Mouse (Mus musculus) large intestine, adult 2 months (tissue): ENCODE measurements around the gene Foxn1. TPM values are rescaled to one million over a fixed set of nuclear protein-coding genes. Genes with fewer than 3 reads are reported as not detected.

ENCODE experiments used
- DNase-seq: peaks from one replicate; pipeline ENCODE4 v3.0.0-alpha.2; 2012; ENCODE audit warnings: low read depth, low spot score
- WGBS: fragments of 180-500 bp; shearing (Covaris S2); methylation state at CpG from one replicate; pipeline ENCODE4 v1.1.7; 2018; 5-methylcytosine and 5-hydroxymethylcytosine counted together
- polyA plus RNA-seq: library from polyadenylated mRNA; depleted of rRNA; stranded (reverse); fragments of >200 nt; gene quantifications from 2 replicates; pipeline ENCODE4 v1.2.3, GENCODE M21; 2012

Foxn1 gene
- polyA plus RNA-seq, 1 experiment = not detected

GRCm38 (mm10) chr11:78363309-78364007 lies 22.9 kb downstream of the Foxn1 start:
- 28% methylated on average over 13 of the region's 13 CpGs for WGBS
- DNase-seq = no peak

GRCm38 (mm10) chr11:78360789-78361131 lies 25.6 kb downstream of the Foxn1 start:
- WGBS = 67% methylated on average over 2 of the region's 2 CpGs
- no peak for DNase-seq

GRCm38 (mm10) chr11:78360125-78360788 lies 26.1 kb downstream of the Foxn1 start:
- 10% methylated on average over 13 of the region's 13 CpGs for WGBS
- DNase-seq = no peak

- no peak for DNase-seq
- WGBS = 20% methylated on average over 22 of the region's 22 CpGs
Observed at GRCm38 (mm10) chr11:78358330-78359007, 27.9 kb downstream of the Foxn1 start.

- 33% methylated on average over 4 of the region's 4 CpGs for WGBS
- no peak for DNase-seq
Observed at GRCm38 (mm10) chr11:78355471-78356238, 30.7 kb downstream of the Foxn1 start.

- 88% methylated on average over 6 of the region's 6 CpGs for WGBS
Observed at GRCm38 (mm10) chr11:78354905-78355304, 31.5 kb downstream of the Foxn1 start.

GRCm38 (mm10) chr11:78353081-78353480 lies 33.3 kb downstream of the Foxn1 start:
- DNase-seq = no peak
- WGBS = 79% methylated on average over 1 of the region's 1 CpGs

More at GRCm38 (mm10) chr11:78354905-78355304, 31.5 kb downstream of the Foxn1 start:
- DNase-seq = no peak

GRCm38 (mm10) chr11:78349441-78350358 lies 36.7 kb downstream of the Foxn1 start:
- WGBS = 49% methylated on average over 4 of the region's 4 CpGs
- DNase-seq = no peak

- 75% methylated on average over 7 of the region's 7 CpGs for WGBS
- no peak for DNase-seq
Observed at GRCm38 (mm10) chr11:78348474-78348873, 37.9 kb downstream of the Foxn1 start.

GRCm38 (mm10) chr11:78347908-78348307 lies 38.5 kb downstream of the Foxn1 start:
- no peak for DNase-seq
- WGBS = 54% methylated on average over 9 of the region's 9 CpGs

GRCm38 (mm10) chr11:78347070-78347754 lies 39.1 kb downstream of the Foxn1 start:
- WGBS = 94% methylated on average over 10 of the region's 10 CpGs
- DNase-seq = no peak

GRCm38 (mm10) chr11:78346326-78347069 lies 39.9 kb downstream of the Foxn1 start:
- DNase-seq = no peak
- 81% methylated on average over 6 of the region's 6 CpGs for WGBS

GRCm38 (mm10) chr11:78345801-78346200 lies 40.6 kb downstream of the Foxn1 start:
- DNase-seq = no peak
- 72% methylated on average over 7 of the region's 7 CpGs for WGBS

GRCm38 (mm10) chr11:78344890-78345715 lies 41.3 kb downstream of the Foxn1 start:
- DNase-seq = no peak

GRCm38 (mm10) chr11:78344328-78344889 lies 41.9 kb downstream of the Foxn1 start:
- DNase-seq = no peak
- WGBS = 58% methylated on average over 6 of the region's 6 CpGs

More at GRCm38 (mm10) chr11:78344890-78345715, 41.3 kb downstream of the Foxn1 start:
- 68% methylated on average over 8 of the region's 8 CpGs for WGBS
